Mouse (Mus musculus): ENCODE data around the gene Plxnd1. TPM values are rescaled to one million over a fixed set of nuclear protein-coding genes. Genes with fewer than 3 reads are reported as not detected.

The Plxnd1 gene
- polyA plus RNA-seq, 1 experiment from 2014 or later = 18.8 TPM

GRCm38 (mm10) chr6:116004069-116004468 is 9.3 kb upstream of the Plxnd1 start:
- Histone ChIP-seq H3K4me1 (replicated peaks; ENCODE audit: control insufficient read depth, insufficient read depth, low read length) (no peaks in the 10 kb centered on the region), H3K4me3 (ENCODE audit: low read depth, low read length) (no peak overlapping the region), H3K9me3 (ENCODE audit: control insufficient read depth, low read length) (no peaks in the 10 kb centered on the region), H3K9ac (ENCODE audit: low read depth, low read length) (no peak overlapping the region), H3K27me3 (ENCODE audit: control insufficient read depth, insufficient read depth, low read length) (no peaks in the 10 kb centered on the region), H3K4me2 (replicated peaks; ENCODE audit: low read depth, low read length) (no peak overlapping the region), H3K27ac (ENCODE audit: low read depth, low read length) (no peak overlapping the region), H3K36me3 (ENCODE audit: control insufficient read depth, insufficient read depth, low read length) (no peaks in the 10 kb centered on the region)
- DNase-seq (ENCODE audit: low spot score) (no peak), ATAC-seq (ENCODE audit: low FRiP score) (no peak)
- 63% methylated on average over 7 of the region's 7 CpGs for WGBS

GRCm38 (mm10) chr6:116003516-116003915 is 8.7 kb upstream of the Plxnd1 start:
- no peak for ATAC-seq (ENCODE audit: low FRiP score)
- WGBS = 58% methylated on average over 5 of the region's 5 CpGs
- 0 out of 2 replicates have a peak, but pooled peaks cover 2% of the 10 kb centered on the region for H3K4me1 ChIP-seq (replicated peaks; ENCODE audit: control insufficient read depth, insufficient read depth, low read length)

DNA sequence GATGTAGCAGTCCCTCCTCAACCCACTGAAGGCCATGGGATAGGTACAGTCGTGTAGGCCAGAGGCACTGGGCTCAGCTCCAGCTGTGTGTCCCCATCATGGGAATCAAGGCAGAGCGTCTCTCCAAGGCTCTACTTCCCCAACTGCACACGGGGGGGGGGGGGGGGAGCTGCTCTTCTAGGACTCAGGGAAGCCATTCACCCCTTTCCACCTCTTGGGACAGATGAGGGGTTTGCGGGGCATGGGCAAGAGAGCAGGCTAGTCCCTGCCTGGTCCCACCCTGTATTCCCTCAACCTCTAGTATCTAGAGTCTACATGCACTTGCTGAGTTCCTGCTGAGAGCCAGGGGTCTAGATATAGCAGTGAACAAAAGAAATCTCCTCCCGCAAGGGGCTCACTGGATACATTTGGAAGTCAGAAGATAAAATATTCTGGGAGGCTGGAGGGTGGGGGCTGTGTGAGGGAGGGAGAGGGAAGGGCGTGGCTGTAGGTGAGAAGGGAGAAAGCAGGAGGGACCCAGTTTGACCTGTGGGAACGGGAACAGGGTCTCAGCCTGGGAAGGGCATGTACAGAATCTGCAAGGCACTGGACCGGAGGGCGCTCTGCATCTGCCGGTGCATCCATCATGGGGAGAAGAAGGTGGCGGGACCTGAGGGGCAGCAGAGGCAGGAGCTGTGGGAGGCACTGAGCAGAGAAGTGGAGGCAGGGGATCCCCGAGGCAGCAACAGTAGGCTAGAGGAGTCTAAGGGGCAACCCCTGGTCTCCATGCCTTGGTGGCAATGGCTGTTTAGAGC is 7.7 kb upstream of the Plxnd1 start:
- no peak overlapping the region for H3K4me3 ChIP-seq (ENCODE audit: low read depth, low read length)
- 77% methylated on average over 11 of the region's 12 CpGs for WGBS

More at GRCm38 (mm10) chr6:116003516-116003915, 8.7 kb upstream of the Plxnd1 start:
- H3K27me3 ChIP-seq (ENCODE audit: control insufficient read depth, insufficient read depth, low read length) = no peaks in the 10 kb centered on the region
- H3K9me3 ChIP-seq (ENCODE audit: control insufficient read depth, low read length) = no peaks in the 10 kb centered on the region
- no peak overlapping the region for H3K4me3 ChIP-seq (ENCODE audit: low read depth, low read length)
- no peak overlapping the region for H3K4me2 ChIP-seq (replicated peaks; ENCODE audit: low read depth, low read length)
- H3K36me3 ChIP-seq (ENCODE audit: control insufficient read depth, insufficient read depth, low read length) = no peaks in the 10 kb centered on the region
- no peak for DNase-seq (ENCODE audit: low spot score)
- no peak overlapping the region for H3K27ac ChIP-seq (ENCODE audit: low read depth, low read length)
- H3K9ac ChIP-seq (ENCODE audit: low read depth, low read length) = no peak overlapping the region

DNA sequence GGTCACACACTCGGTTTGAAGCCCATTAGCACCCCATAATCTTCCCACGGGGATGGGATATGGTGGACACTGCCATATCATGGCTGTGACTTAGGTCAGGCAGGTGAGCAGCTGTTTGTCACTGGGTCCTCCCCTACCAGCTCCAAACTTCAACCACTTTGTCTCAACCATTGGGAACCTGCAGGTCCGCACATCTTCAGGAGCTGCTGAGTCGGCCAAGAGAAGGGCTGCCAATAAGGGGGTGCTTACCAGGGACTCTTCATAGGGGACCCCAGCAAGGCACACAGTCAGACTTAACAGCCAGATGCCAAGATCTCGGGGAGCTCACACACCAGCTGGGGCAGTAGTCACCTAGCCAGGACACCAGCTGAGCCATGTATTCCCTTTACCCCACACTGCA is 6.0 kb upstream of the Plxnd1 start:
- Histone ChIP-seq H3K4me1 (replicated peaks; ENCODE audit: control insufficient read depth, insufficient read depth, low read length) (0 out of 2 replicates have a peak, but pooled peaks cover 4% of the 10 kb centered on the region), H3K4me2 (replicated peaks; ENCODE audit: low read depth, low read length) (no peak overlapping the region), H3K9ac (ENCODE audit: low read depth, low read length) (no peak overlapping the region), H3K4me3 (ENCODE audit: low read depth, low read length) (no peak overlapping the region), H3K27ac (ENCODE audit: low read depth, low read length) (no peak overlapping the region), H3K36me3 (ENCODE audit: control insufficient read depth, insufficient read depth, low read length) (no peaks in the 10 kb centered on the region), H3K27me3 (ENCODE audit: control insufficient read depth, insufficient read depth, low read length) (peaks cover 2% of the 10 kb centered on the region; the same call in 1 of the 2 replicates), H3K9me3 (ENCODE audit: control insufficient read depth, low read length) (no peaks in the 10 kb centered on the region)
- DNase-seq (ENCODE audit: low spot score) (no peak), ATAC-seq (ENCODE audit: low FRiP score) (no peak)
- WGBS = 82% methylated on average over 5 of the region's 5 CpGs

More for the DNA sequence above, 7.7 kb upstream of the Plxnd1 start:
- Histone ChIP-seq H3K9ac (ENCODE audit: low read depth, low read length) (no peak overlapping the region), H3K4me1 (replicated peaks; ENCODE audit: control insufficient read depth, insufficient read depth, low read length) (0 out of 2 replicates have a peak, but pooled peaks cover 4% of the 10 kb centered on the region), H3K27me3 (ENCODE audit: control insufficient read depth, insufficient read depth, low read length) (no peaks in the 10 kb centered on the region), H3K36me3 (ENCODE audit: control insufficient read depth, insufficient read depth, low read length) (no peaks in the 10 kb centered on the region), H3K9me3 (ENCODE audit: control insufficient read depth, low read length) (no peaks in the 10 kb centered on the region), H3K4me2 (replicated peaks; ENCODE audit: low read depth, low read length) (no peak overlapping the region), H3K27ac (ENCODE audit: low read depth, low read length) (no peak overlapping the region)
- ATAC-seq (ENCODE audit: low FRiP score) (no peak), DNase-seq (ENCODE audit: low spot score) (no peak)

DNA sequence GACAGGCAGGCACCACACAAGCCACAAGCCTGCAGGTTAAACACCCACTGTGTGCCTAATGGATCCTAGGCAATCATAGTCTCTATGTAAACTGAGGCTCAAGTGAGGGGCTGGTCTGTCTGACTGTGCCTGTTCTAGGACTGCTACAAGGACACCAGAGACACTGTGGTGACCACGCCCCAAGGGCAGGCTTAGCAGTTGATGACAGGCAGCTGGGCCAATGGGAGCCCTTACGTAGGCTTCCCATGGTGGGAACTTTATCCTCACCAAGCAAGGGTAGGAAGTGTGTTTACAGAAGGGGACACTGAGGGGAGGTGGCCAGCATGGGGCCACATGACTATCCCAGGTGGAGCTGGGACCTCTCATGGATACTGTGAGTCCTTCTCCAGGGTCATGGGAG is 4.4 kb upstream of the Plxnd1 start:
- no peak overlapping the region for H3K27ac ChIP-seq (ENCODE audit: low read depth, low read length)
- no peak for DNase-seq (ENCODE audit: low spot score)
- H3K9me3 ChIP-seq (ENCODE audit: control insufficient read depth, low read length) = no peaks in the 10 kb centered on the region
- H3K4me1 ChIP-seq (replicated peaks; ENCODE audit: control insufficient read depth, insufficient read depth, low read length) = peaks cover 6% of the 10 kb centered on the region
- H3K27me3 ChIP-seq (ENCODE audit: control insufficient read depth, insufficient read depth, low read length) = peaks cover 7% of the 10 kb centered on the region
- no peaks in the 10 kb centered on the region for H3K36me3 ChIP-seq (ENCODE audit: control insufficient read depth, insufficient read depth, low read length)
- H3K4me3 ChIP-seq (ENCODE audit: low read depth, low read length) = no peak overlapping the region
- no peak for ATAC-seq (ENCODE audit: low FRiP score)
- H3K4me2 ChIP-seq (replicated peaks; ENCODE audit: low read depth, low read length) = no peak overlapping the region
- no peak overlapping the region for H3K9ac ChIP-seq (ENCODE audit: low read depth, low read length)
- WGBS = 72% methylated on average over 2 of the region's 2 CpGs

DNA sequence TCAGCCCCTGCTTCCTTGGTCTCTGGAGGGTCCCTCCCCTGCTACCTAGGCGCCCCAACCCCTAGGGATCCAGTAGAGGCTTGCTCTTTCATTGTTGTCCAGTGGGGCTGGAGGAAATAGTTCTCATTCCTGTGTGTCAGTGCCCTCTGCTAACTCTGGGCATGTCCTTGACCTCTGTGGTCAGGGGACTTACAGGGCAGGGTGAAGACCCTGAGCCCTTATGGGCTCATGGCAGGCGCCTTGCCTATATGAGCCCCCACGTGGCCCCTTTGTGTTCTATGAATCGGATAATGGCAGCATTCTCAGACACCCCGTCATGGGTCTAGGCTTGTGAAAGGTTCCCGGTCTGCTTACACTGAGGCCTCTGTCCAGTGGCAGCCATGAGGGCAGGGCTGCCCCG is 4.0 kb upstream of the Plxnd1 start:
- WGBS = 78% methylated on average over 7 of the region's 7 CpGs
- no peaks in the 10 kb centered on the region for H3K9me3 ChIP-seq (ENCODE audit: control insufficient read depth, low read length)
- DNase-seq (ENCODE audit: low spot score) = no peak
- H3K36me3 ChIP-seq (ENCODE audit: control insufficient read depth, insufficient read depth, low read length) = no peaks in the 10 kb centered on the region
- no peak overlapping the region for H3K9ac ChIP-seq (ENCODE audit: low read depth, low read length)
- peaks cover 12% of the 10 kb centered on the region for H3K27me3 ChIP-seq (ENCODE audit: control insufficient read depth, insufficient read depth, low read length)
- H3K4me1 ChIP-seq (replicated peaks; ENCODE audit: control insufficient read depth, insufficient read depth, low read length) = peaks cover 10% of the 10 kb centered on the region
- no peak overlapping the region for H3K27ac ChIP-seq (ENCODE audit: low read depth, low read length)
- ATAC-seq (ENCODE audit: low FRiP score) = no peak
- no peak overlapping the region for H3K4me3 ChIP-seq (ENCODE audit: low read depth, low read length)
- H3K4me2 ChIP-seq (replicated peaks; ENCODE audit: low read depth, low read length) = no peak overlapping the region

DNA sequence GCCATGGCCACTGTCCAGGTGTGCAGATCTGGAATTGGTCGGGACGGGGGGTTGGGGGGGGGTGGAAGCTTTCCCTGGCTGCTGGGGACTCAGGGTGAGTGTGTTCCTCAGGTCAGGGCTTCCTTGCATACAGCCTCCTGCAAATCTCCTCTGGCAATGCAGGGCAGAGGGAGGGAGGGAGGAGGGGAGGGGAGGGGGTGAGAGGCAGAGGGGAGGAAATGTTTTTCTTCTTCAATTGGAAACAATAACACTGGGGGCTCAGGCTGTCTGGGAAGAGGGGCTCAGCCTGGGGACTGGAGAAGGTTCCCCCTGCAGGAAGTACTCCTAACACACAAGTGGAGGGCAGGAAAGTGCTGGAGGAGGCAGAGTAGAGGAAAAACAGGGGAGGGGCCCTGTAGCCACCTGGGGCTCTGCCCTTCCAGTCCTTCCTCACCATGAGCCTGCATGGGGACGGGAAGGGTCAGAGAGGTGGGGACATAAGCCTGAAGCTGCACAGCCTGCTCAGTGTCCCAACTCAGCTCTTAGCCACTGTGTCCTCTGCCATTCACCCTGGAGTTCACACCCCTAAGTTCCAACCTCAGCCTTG is 3.0 kb upstream of the Plxnd1 start:
- Histone ChIP-seq H3K4me2 (replicated peaks; ENCODE audit: low read depth, low read length) (0 out of 2 replicates have a peak overlapping the region, but pooled peaks have one; percentile 3), H3K9me3 (ENCODE audit: control insufficient read depth, low read length) (no peaks in the 10 kb centered on the region), H3K4me3 (ENCODE audit: low read depth, low read length) (no peak overlapping the region), H3K9ac (ENCODE audit: low read depth, low read length) (no peak overlapping the region), H3K27me3 (ENCODE audit: control insufficient read depth, insufficient read depth, low read length) (peaks cover 21% of the 10 kb centered on the region), H3K36me3 (ENCODE audit: control insufficient read depth, insufficient read depth, low read length) (no peaks in the 10 kb centered on the region), H3K4me1 (replicated peaks; ENCODE audit: control insufficient read depth, insufficient read depth, low read length) (peaks cover 18% of the 10 kb centered on the region), H3K27ac (ENCODE audit: low read depth, low read length) (no peak overlapping the region)
- DNase-seq (ENCODE audit: low spot score) (no peak), ATAC-seq (ENCODE audit: low FRiP score) (no peak)
- WGBS = 23% methylated on average over 3 of the region's 3 CpGs

GRCm38 (mm10) chr6:115996171-115996851 is 1.5 kb upstream of the Plxnd1 start:
- H3K27ac ChIP-seq (ENCODE audit: low read depth, low read length) = no peak overlapping the region
- peaks cover 21% of the 10 kb centered on the region for H3K4me1 ChIP-seq (replicated peaks; ENCODE audit: control insufficient read depth, insufficient read depth, low read length)
- peaks cover 31% of the 10 kb centered on the region for H3K27me3 ChIP-seq (ENCODE audit: control insufficient read depth, insufficient read depth, low read length)
- DNase-seq (ENCODE audit: low spot score) (no peak), ATAC-seq (ENCODE audit: low FRiP score) (no peak)
- 43% methylated on average over 6 of the region's 6 CpGs for WGBS
- H3K9me3 ChIP-seq (ENCODE audit: control insufficient read depth, low read length) = no peaks in the 10 kb centered on the region
- H3K4me3 ChIP-seq (ENCODE audit: low read depth, low read length) = no peak overlapping the region
- H3K4me2 ChIP-seq (replicated peaks; ENCODE audit: low read depth, low read length) = no peak overlapping the region
- no peaks in the 10 kb centered on the region for H3K36me3 ChIP-seq (ENCODE audit: control insufficient read depth, insufficient read depth, low read length)
- H3K9ac ChIP-seq (ENCODE audit: low read depth, low read length) = no peak overlapping the region

Data from hindbrain, embryonic 11.5 days (tissue).